Mouse (Mus musculus) ES-E14 (cell line): Measurements from ENCODE around the gene Kank1. TPM values are rescaled to one million over a fixed set of nuclear protein-coding genes. Genes with fewer than 3 reads are reported as not detected.
A peak's percentile ranks its signal among the peaks of the same experiment; 100 is the strongest.

Source experiments
- DNase-seq: peaks from one replicate; pipeline ENCODE4 v3.0.0-alpha.2; 2013; ENCODE audit warnings: low read depth, low spot score
- H3K27ac ChIP-seq: 2 replicates; pipeline ENCODE4 v1.5.1; 2012; ENCODE audit warnings: low read depth, mild to moderate bottlenecking, low read length, moderate library complexity, mixed read lengths; ENCODE audit not compliant: poor library complexity, insufficient read depth, severe bottlenecking
- H3K36me3 ChIP-seq: 2 replicates; pipeline ENCODE4 v1.6.1; 2012; ENCODE audit warnings: mild to moderate bottlenecking, low read length, moderate library complexity, mixed read lengths; ENCODE audit not compliant: control insufficient read depth, poor library complexity, insufficient read depth, severe bottlenecking
- H3K4me1 ChIP-seq, 2 experiments: fragments of 150-350 bp in 1 of 2; sonication (generic) in 1 of 2; 2 replicates each; pipeline ENCODE4 v1.6.1; 2012; ENCODE audit warnings: low read length in 2 of 2, mild to moderate bottlenecking in 1 of 2, mixed read lengths in 1 of 2; ENCODE audit not compliant: control insufficient read depth in 2 of 2, insufficient read depth in 2 of 2, poor library complexity in 1 of 2
- H3K4me3 ChIP-seq, 2 experiments: fragments of 150-350 bp in 1 of 2; sonication (generic) in 1 of 2; 2 replicates each; pipeline ENCODE4 v1.5.1; 2012; ENCODE audit warnings: low read length in 2 of 2, low read depth in 1 of 2, mild to moderate bottlenecking in 1 of 2, mixed read lengths in 1 of 2; ENCODE audit not compliant: insufficient read depth in 1 of 2, poor library complexity in 1 of 2, severe bottlenecking in 1 of 2
- H3K9ac ChIP-seq: 2 replicates; pipeline ENCODE4 v1.6.1; 2012; ENCODE audit warnings: low read depth, mild to moderate bottlenecking, low read length, mixed read lengths; ENCODE audit not compliant: poor library complexity, insufficient read depth, severe bottlenecking
- H3K9me3 ChIP-seq: fragments of 150-350 bp; sonication (generic); 2 replicates; pipeline ENCODE4 v1.6.1; 2012; ENCODE audit warnings: low read depth, mild to moderate bottlenecking, low read length; ENCODE audit not compliant: control insufficient read depth, insufficient read depth
- CHD2 ChIP-seq: IDR thresholded peaks from 2 replicates; pipeline ENCODE4 v1.6.1; 2014; ENCODE audit warnings: mild to moderate bottlenecking, low read depth, low read length, inconsistent platforms
- HCFC1 ChIP-seq: IDR thresholded peaks from 2 replicates; pipeline ENCODE4 v1.6.1; 2012; ENCODE audit warnings: low read length, inconsistent platforms, borderline replicate concordance; ENCODE audit not compliant: insufficient read depth
- MAFK ChIP-seq: IDR thresholded peaks from 2 replicates; pipeline ENCODE4 v1.6.1; 2014; ENCODE audit warnings: mild to moderate bottlenecking, low read depth, low read length, inconsistent platforms; ENCODE audit not compliant: insufficient read depth
- ZC3H11A ChIP-seq: IDR thresholded peaks from 2 replicates; pipeline ENCODE4 v1.6.1; 2012; ENCODE audit warnings: low read depth, mild to moderate bottlenecking, inconsistent platforms, low read length, borderline replicate concordance
- ZNF384 ChIP-seq: IDR thresholded peaks from 2 replicates; pipeline ENCODE4 v1.6.1; 2012; ENCODE audit warnings: low read depth, low read length, inconsistent platforms
- in situ Hi-C, 2 experiments: fragments of 600-800 bp; cut with MboI; formaldehyde crosslinking; loops; one replicate each; pipeline ENCODE4 v1.15.1; 2025; ENCODE audit warnings: low sequenced_read_pairs in 2 of 2, inconsistent platforms in 1 of 2; ENCODE audit not compliant: unreplicated experiment in 2 of 2
- total RNA-seq: library from RNA; depleted of rRNA; stranded (reverse); fragments of 300-350 nt; gene quantifications from 2 replicates; pipeline ENCODE4 v1.2.3, GENCODE M21; 2012

The Kank1 gene
- total RNA-seq, 1 experiment, result 9.8 TPM

DNA sequence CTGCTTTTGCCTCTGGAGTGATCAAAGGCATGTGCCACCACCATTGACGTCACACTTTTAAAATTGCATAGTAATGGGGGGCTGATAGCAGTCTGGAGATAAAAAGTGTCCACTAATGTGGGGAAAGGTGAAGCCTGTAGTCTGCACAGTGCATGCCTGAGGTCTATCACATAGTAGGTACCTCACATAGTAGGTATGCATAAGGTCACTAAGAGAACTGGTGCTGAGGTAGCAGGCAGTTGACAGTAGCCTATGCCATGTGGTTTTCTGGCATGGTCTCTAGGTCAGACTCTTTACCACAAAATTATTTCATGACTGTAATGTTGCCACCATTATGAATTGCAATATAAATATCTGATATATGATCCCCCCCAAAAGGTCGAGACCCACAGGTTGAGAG lies 71.4 kb downstream of the Kank1 start:
- in situ Hi-C loops, result no loop called here
- no peak overlapping the region for H3K27ac ChIP-seq
- H3K4me1 ChIP-seq, result no peaks in the 10 kb centered on the region
- no peaks in the 10 kb centered on the region for H3K9me3 ChIP-seq
- H3K9ac ChIP-seq, result no peak overlapping the region
- DNase-seq, result no peak
- no peaks in the 10 kb centered on the region for H3K36me3 ChIP-seq
- TF ChIP-seq ZNF384 (no peak), MAFK (no peak), CHD2 (no peak), HCFC1 (no peak), ZC3H11A (no peak)
- no peak overlapping the region for H3K4me3 ChIP-seq

DNA sequence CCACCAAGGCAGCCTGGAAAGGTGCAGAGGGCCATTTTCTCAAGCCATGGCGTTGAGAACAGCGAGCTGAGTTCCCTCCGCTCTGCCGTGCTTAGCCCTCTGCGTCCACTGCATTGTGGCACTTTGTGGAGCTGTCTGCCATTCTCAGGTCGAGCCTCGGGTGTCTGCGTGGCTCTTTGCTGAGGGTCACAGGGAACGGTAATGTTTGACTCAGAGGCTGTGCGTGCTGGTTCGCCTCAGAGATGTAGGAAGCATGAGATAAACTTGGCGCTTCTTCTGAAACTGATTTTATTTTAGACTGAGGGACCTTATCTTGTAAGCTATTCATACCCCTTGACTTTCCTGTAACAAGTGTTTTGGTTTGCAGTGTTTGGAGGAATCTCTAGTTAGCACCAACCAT lies 72.0 kb downstream of the Kank1 start:
- peak overlapping the region; percentile 6 to 22; a peak in 2 of 4 replicates for H3K4me3 ChIP-seq

DNA sequence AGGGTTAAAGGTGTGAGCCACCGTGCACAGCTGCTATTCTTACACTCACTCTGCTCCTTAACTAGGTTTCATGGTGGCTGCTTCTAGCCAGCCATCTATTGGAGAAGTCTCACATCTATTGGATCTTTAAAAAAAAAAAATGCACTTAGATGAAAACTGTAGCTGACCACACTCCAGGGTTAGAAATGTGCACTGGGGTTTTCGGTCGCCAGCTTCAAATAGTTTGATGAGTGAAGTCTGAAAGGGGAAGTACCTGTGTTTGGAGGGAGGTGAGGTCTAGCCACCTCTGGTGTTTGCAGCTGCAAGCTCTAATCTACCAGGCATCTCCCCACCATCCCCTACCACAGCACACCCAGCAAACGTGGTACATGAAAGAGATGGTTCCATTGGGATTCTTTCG lies 74.2 kb downstream of the Kank1 start:
- no peak overlapping the region for H3K4me3 ChIP-seq
- TF ChIP-seq ZNF384, result no peak
- TF ChIP-seq ZC3H11A, result no peak
- TF ChIP-seq CHD2, result no peak
- TF ChIP-seq MAFK, result no peak
- no peak overlapping the region for H3K9ac ChIP-seq
- no peaks in the 10 kb centered on the region for H3K36me3 ChIP-seq
- H3K27ac ChIP-seq, result no peak overlapping the region
- in situ Hi-C loops, result no loop called here
- H3K9me3 ChIP-seq, result no peaks in the 10 kb centered on the region
- no peak for DNase-seq
- H3K4me1 ChIP-seq, result no peaks in the 10 kb centered on the region

More for the DNA sequence above, 72.0 kb downstream of the Kank1 start:
- H3K36me3 ChIP-seq, result no peaks in the 10 kb centered on the region
- H3K9ac ChIP-seq, result 0 out of 2 replicates have a peak overlapping the region, but pooled peaks have one; percentile 41
- DNase-seq, result no peak
- H3K27ac ChIP-seq, result no peak overlapping the region
- no peaks in the 10 kb centered on the region for H3K4me1 ChIP-seq
- no peak for TF ChIP-seq ZNF384
- TF ChIP-seq CHD2, result no peak
- no peak for TF ChIP-seq HCFC1
- no peak for TF ChIP-seq ZC3H11A
- TF ChIP-seq MAFK, result no peak
- no peaks in the 10 kb centered on the region for H3K9me3 ChIP-seq
- in situ Hi-C loops, result no loop called here

DNA sequence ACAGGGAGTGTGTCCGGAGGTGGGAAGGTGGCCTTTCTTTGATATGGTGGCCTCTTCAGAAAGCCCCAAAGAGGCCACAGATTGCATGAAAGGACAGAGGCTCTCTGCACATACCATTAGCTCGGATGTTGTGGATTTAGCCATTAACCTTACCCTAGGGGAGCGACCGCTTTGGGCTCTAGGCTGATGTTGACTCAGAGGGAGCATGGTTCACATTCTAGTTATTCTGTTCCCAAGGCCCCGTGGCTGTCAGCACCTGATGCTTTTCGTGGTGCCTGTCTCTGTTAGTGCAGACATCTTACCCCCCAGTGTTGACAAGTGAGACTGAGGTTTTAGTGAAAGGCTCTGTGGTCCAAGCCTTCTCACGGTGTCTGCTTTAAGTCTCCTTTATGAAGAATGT lies 74.9 kb downstream of the Kank1 start:
- H3K9ac ChIP-seq, result no peak overlapping the region
- no peak for DNase-seq
- in situ Hi-C loops, result no loop called here
- no peak for TF ChIP-seq ZC3H11A
- H3K27ac ChIP-seq, result no peak overlapping the region
- H3K36me3 ChIP-seq, result no peaks in the 10 kb centered on the region
- H3K4me1 ChIP-seq, result no peaks in the 10 kb centered on the region
- H3K4me3 ChIP-seq, result no peak overlapping the region
- no peaks in the 10 kb centered on the region for H3K9me3 ChIP-seq

DNA sequence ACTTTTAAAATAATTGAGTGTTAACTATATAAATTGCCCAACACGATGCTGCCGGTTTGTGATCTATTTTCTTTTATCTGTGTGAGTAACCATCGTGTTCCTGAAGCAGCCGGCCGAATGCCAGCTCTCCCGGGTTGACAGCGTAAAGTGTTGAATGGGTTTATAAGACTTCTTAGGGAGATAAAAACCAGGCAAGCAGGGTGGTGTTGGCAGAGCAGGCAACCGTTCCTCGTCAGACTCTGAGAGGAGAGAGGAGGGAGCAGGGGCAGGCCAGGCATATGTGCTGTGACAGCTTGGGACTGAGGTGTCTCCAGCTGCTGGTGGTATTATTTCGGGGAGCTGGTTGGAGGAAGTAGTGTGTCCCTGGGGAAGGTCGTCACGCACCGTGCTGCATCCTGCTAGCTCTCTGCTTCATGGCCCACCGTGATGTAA lies 78.7 kb downstream of the Kank1 start:
- DNase-seq, result no peak
- Histone ChIP-seq H3K9me3 (no peaks in the 10 kb centered on the region), H3K9ac (no peak overlapping the region), H3K27ac (no peak overlapping the region), H3K4me1 (no peaks in the 10 kb centered on the region), H3K4me3 (no peak overlapping the region), H3K36me3 (peaks cover 2% of the 10 kb centered on the region; the same call in 1 of the 2 replicates)
- no peak for TF ChIP-seq ZC3H11A
- no peak for TF ChIP-seq HCFC1
- no peak for TF ChIP-seq CHD2
- no peak for TF ChIP-seq MAFK
- no peak for TF ChIP-seq ZNF384
- in situ Hi-C loops, result no loop called here
